Mouse (Mus musculus): ENCODE data around the gene Usp32. TPM values are rescaled to one million over a fixed set of nuclear protein-coding genes. Genes with fewer than 3 reads are reported as not detected.

Usp32 gene
- polyA plus RNA-seq, 2 experiments: 5.9 to 10.7 TPM

- ATAC-seq (ENCODE audit: low FRiP score, low read depth) (no peak), DNase-seq (ENCODE audit: low spot score) (no peak)
- H3K27ac ChIP-seq (replicated peaks; ENCODE audit: low read depth, low read length): no peak overlapping the region
- H3K9me3 ChIP-seq (ENCODE audit: control insufficient read depth, low read length): no peaks in the 10 kb centered on the region
- no peaks in the 10 kb centered on the region for H3K36me3 ChIP-seq (ENCODE audit: control insufficient read depth, insufficient read depth, low read length)
- no peak for TF ChIP-seq POLR2A (IDR thresholded peaks at IDR 0.05; ENCODE audit: borderline replicate concordance, extremely low read depth, insufficient read depth, insufficient read length)
- peaks cover 40% of the 10 kb centered on the region for H3K27me3 ChIP-seq (ENCODE audit: control insufficient read depth, insufficient read depth, low read length)
- 27% methylated on average over 5 of the region's 5 CpGs for WGBS
- H3K4me3 ChIP-seq (replicated peaks; ENCODE audit: low read length): no peak overlapping the region
- no peak overlapping the region for H3K9ac ChIP-seq (ENCODE audit: low read depth, low read length, severe bottlenecking)
- H3K4me1 ChIP-seq (ENCODE audit: control insufficient read depth, insufficient read depth, low read length): 0 out of 2 replicates have a peak, but pooled peaks cover 8% of the 10 kb centered on the region
- H3K4me2 ChIP-seq (replicated peaks; ENCODE audit: low read depth, low read length, severe bottlenecking): no peak overlapping the region
Measured at GRCm38 (mm10) chr11:84956400-84956799, 183.6 kb downstream of the Usp32 start.

GRCm38 (mm10) chr11:84952611-84953010 is 187.3 kb downstream of the Usp32 start:
- Histone ChIP-seq H3K9me3 (ENCODE audit: control insufficient read depth, low read length) (no peaks in the 10 kb centered on the region), H3K4me1 (ENCODE audit: control insufficient read depth, insufficient read depth, low read length) (0 out of 2 replicates have a peak, but pooled peaks cover 1% of the 10 kb centered on the region), H3K9ac (ENCODE audit: low read depth, low read length, severe bottlenecking) (no peak overlapping the region), H3K36me3 (ENCODE audit: control insufficient read depth, insufficient read depth, low read length) (no peaks in the 10 kb centered on the region), H3K27ac (replicated peaks; ENCODE audit: low read depth, low read length) (no peak overlapping the region), H3K27me3 (ENCODE audit: control insufficient read depth, insufficient read depth, low read length) (peaks cover 15% of the 10 kb centered on the region), H3K4me3 (replicated peaks; ENCODE audit: low read length) (no peak overlapping the region), H3K4me2 (replicated peaks; ENCODE audit: low read depth, low read length, severe bottlenecking) (no peak overlapping the region)
- no peak for TF ChIP-seq POLR2A (IDR thresholded peaks at IDR 0.05; ENCODE audit: borderline replicate concordance, extremely low read depth, insufficient read depth, insufficient read length)
- WGBS: 32% methylated on average over 2 of the region's 2 CpGs
- DNase-seq (ENCODE audit: low spot score): no peak
- ATAC-seq (ENCODE audit: low FRiP score, low read depth): no peak

GRCm38 (mm10) chr11:84948526-84948925 is 191.4 kb downstream of the Usp32 start:
- H3K4me3 ChIP-seq (replicated peaks; ENCODE audit: low read length): no peak overlapping the region
- H3K36me3 ChIP-seq (ENCODE audit: control insufficient read depth, insufficient read depth, low read length): no peaks in the 10 kb centered on the region
- no peak for DNase-seq (ENCODE audit: low spot score)
- no peak overlapping the region for H3K27ac ChIP-seq (replicated peaks; ENCODE audit: low read depth, low read length)
- no peaks in the 10 kb centered on the region for H3K27me3 ChIP-seq (ENCODE audit: control insufficient read depth, insufficient read depth, low read length)
- TF ChIP-seq POLR2A (IDR thresholded peaks at IDR 0.05; ENCODE audit: borderline replicate concordance, extremely low read depth, insufficient read depth, insufficient read length): no peak
- no peak for ATAC-seq (ENCODE audit: low FRiP score, low read depth)
- H3K9ac ChIP-seq (ENCODE audit: low read depth, low read length, severe bottlenecking): no peak overlapping the region
- WGBS: 61% methylated on average over 3 of the region's 3 CpGs
- H3K4me2 ChIP-seq (replicated peaks; ENCODE audit: low read depth, low read length, severe bottlenecking): no peak overlapping the region
- H3K4me1 ChIP-seq (ENCODE audit: control insufficient read depth, insufficient read depth, low read length): no peaks in the 10 kb centered on the region
- H3K9me3 ChIP-seq (ENCODE audit: control insufficient read depth, low read length): no peaks in the 10 kb centered on the region

GRCm38 (mm10) chr11:84948114-84948513 is 191.8 kb downstream of the Usp32 start:
- no peak overlapping the region for H3K27ac ChIP-seq (replicated peaks; ENCODE audit: low read depth, low read length)
- no peak for DNase-seq (ENCODE audit: low spot score)
- H3K9me3 ChIP-seq (ENCODE audit: control insufficient read depth, low read length): no peaks in the 10 kb centered on the region
- H3K4me1 ChIP-seq (ENCODE audit: control insufficient read depth, insufficient read depth, low read length): no peaks in the 10 kb centered on the region
- H3K36me3 ChIP-seq (ENCODE audit: control insufficient read depth, insufficient read depth, low read length): no peaks in the 10 kb centered on the region
- H3K4me2 ChIP-seq (replicated peaks; ENCODE audit: low read depth, low read length, severe bottlenecking): no peak overlapping the region
- 58% methylated on average over 3 of the region's 3 CpGs for whole genome bisulfite sequencing
- H3K9ac ChIP-seq (ENCODE audit: low read depth, low read length, severe bottlenecking): no peak overlapping the region
- no peaks in the 10 kb centered on the region for H3K27me3 ChIP-seq (ENCODE audit: control insufficient read depth, insufficient read depth, low read length)
- H3K4me3 ChIP-seq (replicated peaks; ENCODE audit: low read length): no peak overlapping the region
- no peak for TF ChIP-seq POLR2A (IDR thresholded peaks at IDR 0.05; ENCODE audit: borderline replicate concordance, extremely low read depth, insufficient read depth, insufficient read length)
- no peak for ATAC-seq (ENCODE audit: low FRiP score, low read depth)

- no peaks in the 10 kb centered on the region for H3K27me3 ChIP-seq (ENCODE audit: control insufficient read depth, insufficient read depth, low read length)
- H3K9me3 ChIP-seq (ENCODE audit: control insufficient read depth, low read length): no peaks in the 10 kb centered on the region
- no peaks in the 10 kb centered on the region for H3K36me3 ChIP-seq (ENCODE audit: control insufficient read depth, insufficient read depth, low read length)
- WGBS: 73% methylated on average over 6 of the region's 6 CpGs
- H3K4me3 ChIP-seq (replicated peaks; ENCODE audit: low read length): no peak overlapping the region
- H3K27ac ChIP-seq (replicated peaks; ENCODE audit: low read depth, low read length): no peak overlapping the region
- ATAC-seq (ENCODE audit: low FRiP score, low read depth) (no peak), DNase-seq (ENCODE audit: low spot score) (no peak)
- no peak overlapping the region for H3K4me2 ChIP-seq (replicated peaks; ENCODE audit: low read depth, low read length, severe bottlenecking)
- TF ChIP-seq POLR2A (IDR thresholded peaks at IDR 0.05; ENCODE audit: borderline replicate concordance, extremely low read depth, insufficient read depth, insufficient read length): no peak
- H3K9ac ChIP-seq (ENCODE audit: low read depth, low read length, severe bottlenecking): no peak overlapping the region
- H3K4me1 ChIP-seq (ENCODE audit: control insufficient read depth, insufficient read depth, low read length): no peaks in the 10 kb centered on the region
Measured at GRCm38 (mm10) chr11:84947206-84947605, 192.8 kb downstream of the Usp32 start.

GRCm38 (mm10) chr11:84945841-84946240 is 194.1 kb downstream of the Usp32 start:
- Histone ChIP-seq H3K4me3 (replicated peaks; ENCODE audit: low read length) (no peak overlapping the region), H3K9me3 (ENCODE audit: control insufficient read depth, low read length) (no peaks in the 10 kb centered on the region), H3K9ac (ENCODE audit: low read depth, low read length, severe bottlenecking) (no peak overlapping the region), H3K27ac (replicated peaks; ENCODE audit: low read depth, low read length) (no peak overlapping the region), H3K27me3 (ENCODE audit: control insufficient read depth, insufficient read depth, low read length) (no peaks in the 10 kb centered on the region), H3K4me2 (replicated peaks; ENCODE audit: low read depth, low read length, severe bottlenecking) (no peak overlapping the region), H3K36me3 (ENCODE audit: control insufficient read depth, insufficient read depth, low read length) (no peaks in the 10 kb centered on the region), H3K4me1 (ENCODE audit: control insufficient read depth, insufficient read depth, low read length) (no peaks in the 10 kb centered on the region)
- no peak for DNase-seq (ENCODE audit: low spot score)
- ATAC-seq (ENCODE audit: low FRiP score, low read depth): no peak
- WGBS: 42% methylated on average over 3 of the region's 3 CpGs
- TF ChIP-seq POLR2A (IDR thresholded peaks at IDR 0.05; ENCODE audit: borderline replicate concordance, extremely low read depth, insufficient read depth, insufficient read length): no peak

Measured in limb, embryonic 14.5 days (tissue).